Mouse (Mus musculus): Measurements from ENCODE around the gene Wdr17.
A peak's percentile ranks its signal among the peaks of the same experiment; 100 is the strongest.
"Not testable (repeated sequence)": the region's sequence is repeated elsewhere in the genome, so short reads cannot be mapped to it uniquely, and the experiment has no call there.

The Wdr17 gene

DNA sequence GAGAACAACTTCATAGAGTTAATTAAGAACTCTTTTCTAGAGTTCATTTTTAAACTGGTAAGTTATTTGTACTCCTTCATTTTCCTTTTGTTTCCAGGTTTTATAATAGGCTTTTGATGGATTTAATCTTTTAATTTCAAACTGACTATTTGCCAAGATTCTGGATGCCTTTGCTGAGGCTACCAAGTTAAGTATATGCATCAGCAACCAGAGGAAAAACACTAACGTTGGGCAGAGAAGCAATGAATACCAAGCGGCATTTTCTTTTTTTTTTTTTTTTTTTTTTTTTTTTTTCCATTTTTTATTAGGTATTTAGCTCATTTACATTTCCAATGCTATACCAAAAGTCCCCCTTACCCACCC, 94.3 kb downstream of the Wdr17 start:
- no peak for DNase-seq (ENCODE audit: extremely low spot score, low spot score)

DNA sequence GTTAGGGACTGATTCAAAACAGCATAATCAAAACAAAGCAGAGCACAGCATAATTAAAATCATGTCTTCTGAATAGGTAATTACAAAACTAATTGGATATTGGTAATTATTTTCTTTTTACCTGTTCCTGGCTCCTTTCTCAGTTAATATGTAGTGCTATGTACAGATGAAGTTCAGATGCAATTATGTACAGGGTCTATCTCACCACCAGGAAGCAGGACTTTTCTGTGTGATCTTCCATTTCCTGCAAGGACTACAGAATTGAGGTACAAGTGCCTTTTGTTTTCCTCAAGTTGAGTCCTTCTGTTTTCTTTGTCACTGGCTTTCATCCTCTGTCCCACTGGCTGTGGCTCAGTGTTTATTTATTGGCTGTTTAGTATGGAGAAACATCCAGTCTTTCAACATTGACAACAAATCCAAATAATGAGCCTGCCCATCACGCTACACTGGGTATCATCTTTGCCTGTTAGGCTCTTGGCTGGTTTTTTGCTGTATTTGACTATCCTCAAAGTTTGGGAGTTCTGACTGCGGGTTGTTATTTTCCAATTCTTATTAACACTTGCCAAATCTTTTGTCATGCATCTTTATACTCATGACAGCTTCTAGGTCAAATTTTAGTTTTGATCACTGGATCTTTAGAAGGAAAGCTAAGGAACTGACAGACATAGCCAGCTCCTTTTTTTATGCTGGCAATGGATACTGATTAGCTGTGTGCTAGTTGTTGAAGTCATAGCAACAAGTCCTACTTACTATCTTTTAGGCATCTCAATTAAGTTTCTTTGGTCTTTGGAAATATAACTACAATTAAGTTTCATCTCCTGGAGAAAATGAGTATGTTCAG, 94.9 kb downstream of the Wdr17 start:
- DNase-seq (ENCODE audit: extremely low spot score, low spot score) = no peak

DNA sequence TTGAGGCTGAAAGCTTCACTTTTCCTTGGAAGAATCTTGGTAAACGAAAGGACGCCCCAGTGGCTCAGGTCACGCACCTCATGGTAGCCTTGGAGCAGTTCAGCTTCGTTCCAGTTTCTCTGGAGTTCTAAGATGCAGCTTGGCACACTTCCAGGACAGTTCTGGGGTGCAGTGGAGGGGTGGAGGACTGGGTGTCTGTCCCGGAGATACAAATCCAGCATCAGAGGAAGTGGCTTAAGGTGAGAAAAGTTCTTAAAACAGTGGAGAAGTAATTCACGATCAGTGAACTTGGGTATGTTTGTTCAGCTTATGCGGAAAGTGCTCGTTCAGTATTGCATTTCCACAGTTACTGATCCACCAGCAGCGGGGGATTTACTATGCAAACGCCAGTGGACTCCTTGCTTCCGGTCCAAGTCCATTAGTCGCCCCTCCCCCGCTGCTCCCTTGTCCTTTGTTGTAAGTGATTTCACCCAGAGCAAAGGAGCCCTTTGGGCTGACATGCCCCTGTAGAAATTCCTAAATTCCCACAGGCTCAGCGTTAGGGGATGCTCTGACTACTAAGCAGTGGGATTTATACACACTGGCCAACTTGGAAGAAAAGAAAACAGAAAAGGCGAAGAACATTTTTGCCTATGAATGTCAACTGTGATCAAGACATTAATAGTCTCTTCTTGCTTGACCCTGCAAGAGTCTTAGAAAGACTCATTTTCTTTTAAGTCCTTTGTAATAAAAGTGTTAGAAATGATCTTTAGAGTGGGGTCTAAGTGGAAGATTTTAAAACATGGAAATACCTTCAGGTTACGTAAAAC, 106.6 kb downstream of the Wdr17 start:
- peak; percentile 70 for DNase-seq (ENCODE audit: extremely low spot score, low spot score)

DNA sequence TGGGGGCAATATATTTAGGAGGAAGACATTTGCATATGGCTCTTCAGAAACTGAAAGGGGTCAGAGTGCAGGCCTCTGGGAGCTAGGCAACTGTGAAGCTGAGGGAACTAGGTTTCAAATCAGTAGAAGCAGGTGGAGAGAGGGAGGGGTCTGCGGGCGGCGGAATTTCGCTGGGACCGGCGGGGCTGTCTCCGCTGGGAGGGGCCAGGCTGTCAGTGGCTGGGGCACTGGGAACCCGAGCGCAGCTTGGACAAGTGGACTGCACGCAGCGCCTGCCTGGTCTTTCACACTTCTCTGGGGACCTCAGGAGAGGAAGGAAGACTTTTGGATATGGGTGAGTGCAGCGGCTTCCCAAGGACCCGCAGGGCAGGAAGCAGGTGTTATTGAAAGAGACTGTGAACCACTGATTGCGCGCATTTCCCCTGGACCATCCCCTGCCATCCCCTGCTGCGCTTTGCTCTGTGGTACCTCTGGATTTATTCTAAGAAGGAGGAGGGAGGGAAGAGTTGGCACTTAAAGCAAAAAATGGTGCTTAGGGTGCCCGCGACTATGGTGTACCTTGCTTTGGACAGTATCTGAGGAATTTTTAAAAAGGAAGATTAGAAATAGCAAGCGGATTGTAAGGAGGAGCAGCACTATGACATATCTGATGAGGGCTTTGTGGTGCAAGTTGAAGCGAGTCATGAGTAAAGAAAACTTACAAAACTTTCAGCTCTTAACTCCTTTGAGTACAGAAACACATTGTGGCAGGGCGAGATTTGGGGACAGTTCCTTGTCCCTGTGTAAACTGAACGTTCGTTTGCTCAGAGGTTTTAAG, 107.5 kb downstream of the Wdr17 start:
- peak; percentile 56 for DNase-seq (ENCODE audit: extremely low spot score, low spot score)

DNA sequence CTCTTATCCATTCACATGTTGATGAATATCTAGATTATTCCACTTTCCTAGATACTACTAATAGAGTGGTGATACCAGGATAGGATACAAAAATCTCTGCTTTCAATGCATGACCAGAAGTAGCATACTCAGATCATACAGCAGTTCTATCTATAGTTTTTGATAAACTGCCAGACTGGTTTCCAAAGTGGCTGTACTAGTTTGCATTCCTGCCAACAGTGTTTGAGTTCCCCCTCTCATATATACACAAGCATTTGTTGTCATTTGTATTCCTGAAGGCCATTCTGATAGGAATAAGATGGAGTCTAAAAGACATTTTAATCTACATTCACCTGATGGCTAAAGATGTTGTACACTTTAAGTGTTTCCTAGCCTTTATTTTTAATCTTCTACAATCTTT, 110.0 kb downstream of the Wdr17 start:
- DNase-seq (ENCODE audit: extremely low spot score, low spot score) = no peak

DNA sequence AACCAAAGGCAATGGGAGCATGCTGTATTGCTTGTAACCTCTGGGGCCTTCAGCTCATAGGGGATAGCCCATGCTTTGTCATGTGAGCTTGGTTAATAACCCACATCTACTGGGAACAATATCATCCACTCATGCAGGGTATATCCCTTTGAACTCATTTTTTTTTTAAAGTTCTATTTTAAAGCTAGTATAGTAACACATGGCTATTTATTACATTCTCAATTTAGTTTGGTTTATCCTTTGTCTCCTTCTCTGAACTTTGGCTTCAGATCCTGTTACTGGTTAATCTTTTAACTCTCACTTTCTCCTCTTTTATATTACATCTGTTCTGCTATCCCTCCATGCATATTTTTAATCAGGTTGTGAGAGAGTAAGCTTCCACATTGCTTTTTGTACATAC, 110.7 kb downstream of the Wdr17 start:
- DNase-seq (ENCODE audit: extremely low spot score, low spot score) = no peak

DNA sequence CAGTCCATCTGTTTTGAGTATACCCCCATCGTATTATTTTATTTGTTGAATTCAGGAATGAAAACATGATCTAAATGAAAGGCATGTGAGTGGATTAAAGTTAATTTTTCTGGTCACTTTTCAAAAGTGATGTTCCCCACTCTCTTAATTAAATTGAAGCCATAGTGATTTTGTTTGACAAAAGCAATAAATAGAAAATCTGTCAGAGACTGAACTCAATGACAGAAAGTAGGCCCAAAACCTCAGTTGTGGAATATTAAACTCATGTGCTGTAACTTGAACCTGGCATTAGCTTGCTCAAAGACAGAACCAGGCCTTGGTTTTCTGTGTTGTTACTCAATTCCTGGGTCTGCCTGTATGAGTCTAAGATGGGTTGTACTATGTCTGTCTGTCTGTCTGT, 129.3 kb downstream of the Wdr17 start:
- DNase-seq (ENCODE audit: extremely low spot score, low spot score) = no peak

DNA sequence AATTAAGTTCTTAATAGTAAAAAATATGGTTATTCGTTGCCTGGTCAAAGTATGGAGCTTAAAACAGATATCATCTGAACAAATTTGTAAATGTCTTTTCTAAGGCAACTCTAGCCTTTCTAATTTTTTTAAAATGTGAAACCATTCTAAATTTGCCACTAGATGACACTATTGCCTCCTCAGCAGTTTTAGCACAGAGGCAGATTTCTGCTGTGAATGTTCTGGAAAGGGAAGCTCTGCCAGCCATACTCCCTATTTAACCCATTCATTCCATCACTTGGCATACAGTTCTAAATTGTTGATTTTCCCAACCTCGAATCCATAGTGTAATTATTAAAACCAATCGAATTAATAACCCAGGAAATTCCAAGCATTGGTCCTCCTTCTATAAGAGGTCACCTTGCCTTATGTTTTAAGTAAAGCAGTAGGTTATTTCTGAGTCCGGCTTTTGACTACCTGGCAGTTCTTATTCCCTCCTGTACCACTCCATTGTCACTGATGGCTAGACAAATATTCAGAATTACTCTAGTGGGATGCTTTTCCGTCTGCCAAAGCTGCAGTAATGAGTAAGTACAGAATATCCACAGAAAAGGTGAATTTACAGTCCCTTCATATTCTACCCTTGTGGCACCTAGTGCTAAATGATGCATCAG, 150.2 kb downstream of the Wdr17 start:
- no peak for DNase-seq (ENCODE audit: extremely low spot score, low spot score)

DNA sequence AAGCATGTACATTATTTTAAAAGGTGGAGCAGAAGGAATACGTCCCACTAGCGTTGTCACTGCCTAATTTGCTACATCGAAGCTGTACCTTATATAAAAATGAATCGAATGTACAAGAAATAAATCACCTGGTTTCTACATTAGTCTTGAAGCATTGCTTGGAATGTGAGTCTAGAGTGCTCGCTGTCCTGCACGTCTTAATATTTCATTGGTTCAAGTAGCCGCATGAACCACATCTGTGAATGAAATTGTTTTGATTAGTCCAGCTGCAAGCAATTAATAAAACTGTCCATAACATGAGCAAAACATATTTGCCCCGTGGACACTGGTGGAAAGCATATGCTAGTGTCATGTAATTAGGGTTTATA, 162.3 kb downstream of the Wdr17 start:
- DNase-seq (ENCODE audit: extremely low spot score, low spot score) = no peak

DNA sequence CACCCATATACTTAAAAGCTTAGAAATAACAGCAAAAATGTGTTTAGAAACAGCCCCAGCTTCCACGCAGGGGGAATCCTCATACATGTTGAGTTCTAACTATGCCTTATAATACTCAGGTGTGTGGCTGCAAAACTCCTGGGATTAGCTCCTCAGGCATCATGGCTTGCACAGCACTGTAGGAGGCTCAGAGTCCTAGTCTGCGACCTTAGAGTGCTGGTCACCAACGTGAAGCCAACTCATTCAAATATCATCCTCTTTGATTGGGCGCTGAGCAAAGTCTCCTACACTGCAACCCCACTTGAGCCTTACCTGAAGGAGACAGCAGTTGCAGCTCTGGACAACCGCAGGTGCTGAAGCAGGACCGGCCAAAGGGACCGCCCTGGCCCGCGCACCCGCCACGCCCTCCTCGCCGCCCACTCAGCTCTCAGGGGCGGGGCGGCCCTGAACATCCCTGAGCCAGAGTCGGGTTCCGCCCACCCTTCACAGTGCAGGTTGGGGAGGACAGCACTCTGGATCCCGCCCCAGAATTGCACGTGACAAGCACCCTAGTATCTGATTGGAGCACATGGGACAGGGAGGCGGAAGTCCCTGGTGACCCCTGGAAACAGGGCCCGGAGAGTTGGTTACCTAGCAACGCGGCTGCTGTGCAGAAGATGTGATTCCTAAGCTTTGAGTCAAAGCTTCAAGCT, 162.9 kb downstream of the Wdr17 start:
- peak; percentile 87 for DNase-seq (ENCODE audit: extremely low spot score, low spot score)

DNA sequence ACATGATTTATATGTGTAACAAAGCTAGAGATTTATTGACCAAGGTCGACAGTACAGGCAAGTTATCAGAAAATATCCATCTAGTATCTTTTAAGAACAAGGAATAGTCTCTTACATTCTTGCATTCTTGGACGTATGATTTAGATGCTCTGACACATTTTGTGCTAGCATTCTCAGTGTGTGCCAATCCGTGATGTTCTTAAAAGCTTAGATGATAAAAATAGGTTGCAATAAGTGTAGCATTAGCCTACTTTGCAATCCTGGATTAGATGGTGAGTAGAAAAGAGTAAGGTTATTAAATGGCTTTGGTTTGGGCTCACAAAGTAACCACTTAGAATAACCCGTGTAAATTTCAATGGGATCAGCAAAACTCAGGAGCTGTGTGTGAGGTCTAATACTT, 168.5 kb downstream of the Wdr17 start:
- no peak for DNase-seq (ENCODE audit: extremely low spot score, low spot score)

DNA sequence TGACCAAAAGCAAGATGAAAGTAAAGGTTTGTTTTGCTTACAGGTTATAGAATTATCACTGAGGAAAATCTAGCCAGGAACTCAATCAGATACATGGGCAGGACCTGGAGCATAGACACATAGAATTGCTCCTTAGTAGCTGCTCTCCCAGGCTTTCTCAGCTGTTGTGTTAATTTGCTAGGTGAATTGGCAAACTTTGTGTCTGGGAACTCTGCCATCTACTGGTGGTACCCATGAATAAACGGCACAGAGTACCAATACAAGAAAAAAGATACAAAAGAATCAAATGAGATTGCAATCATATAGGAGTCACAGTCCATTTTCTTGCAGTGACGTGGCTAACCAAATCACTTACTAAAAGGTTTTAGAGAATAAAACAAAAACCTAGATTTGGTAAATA, 181.2 kb downstream of the Wdr17 start:
- DNase-seq (ENCODE audit: extremely low spot score, low spot score) = no peak

DNA sequence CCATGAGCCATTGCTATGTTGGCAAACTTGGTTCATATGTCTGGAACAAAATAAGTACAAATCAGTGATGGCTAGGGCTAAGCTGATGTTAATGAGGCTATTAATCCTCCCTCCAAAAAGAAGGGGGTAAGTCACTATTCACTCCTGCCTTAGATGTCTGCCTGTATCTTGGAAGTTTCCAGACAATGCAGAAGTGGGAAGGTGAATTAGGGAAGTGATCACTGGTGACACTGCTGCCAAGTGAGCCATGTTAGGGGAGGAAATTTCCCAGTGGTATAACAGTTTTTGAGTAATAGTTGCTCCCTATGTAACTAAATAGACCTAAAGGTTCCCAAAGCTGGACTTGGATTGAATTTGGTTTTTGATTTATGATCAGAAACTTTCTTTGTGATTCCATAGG, 215.2 kb downstream of the Wdr17 start:
- DNase-seq (ENCODE audit: extremely low spot score, low spot score) = no peak

DNA sequence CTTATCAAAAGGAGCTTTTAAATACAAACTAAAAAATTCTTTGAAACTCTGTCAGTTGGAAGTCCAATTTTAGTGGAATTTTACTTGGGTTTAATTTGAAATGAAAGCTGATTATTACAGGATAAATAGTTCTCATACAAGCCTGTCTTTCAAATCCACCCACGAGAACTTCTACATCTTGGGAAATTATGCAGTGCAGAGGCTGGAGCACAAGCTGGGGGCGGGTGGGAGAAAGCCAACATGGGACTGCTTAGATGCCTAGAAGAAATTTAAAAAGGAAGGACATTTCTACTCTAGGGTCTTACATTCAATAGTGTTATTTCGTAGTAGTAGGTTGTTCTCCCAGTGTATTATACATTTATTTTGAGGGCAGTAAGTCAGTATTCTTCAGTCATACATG, 219.2 kb downstream of the Wdr17 start:
- DNase-seq (ENCODE audit: extremely low spot score, low spot score) = no peak

DNA sequence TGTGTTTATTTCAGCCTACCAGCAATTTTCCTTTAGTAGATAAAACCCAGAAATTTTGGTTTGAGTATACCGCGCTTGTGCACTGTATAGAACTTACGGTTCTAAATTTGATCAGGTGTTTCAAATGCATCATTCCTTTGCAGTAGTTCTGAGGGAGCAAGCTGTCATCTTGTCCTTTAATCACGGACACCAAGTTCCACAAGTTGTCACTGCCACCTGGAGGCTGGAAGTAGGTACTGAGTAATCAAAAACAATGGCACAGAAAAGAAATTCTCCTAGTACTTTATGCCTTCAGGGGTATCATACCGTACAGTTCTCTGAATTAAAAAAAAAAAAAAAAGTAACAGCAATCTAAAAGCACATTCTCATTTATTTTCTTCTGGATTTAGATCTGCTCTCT, 226.3 kb downstream of the Wdr17 start:
- DNase-seq (ENCODE audit: extremely low spot score, low spot score) = no peak

DNA sequence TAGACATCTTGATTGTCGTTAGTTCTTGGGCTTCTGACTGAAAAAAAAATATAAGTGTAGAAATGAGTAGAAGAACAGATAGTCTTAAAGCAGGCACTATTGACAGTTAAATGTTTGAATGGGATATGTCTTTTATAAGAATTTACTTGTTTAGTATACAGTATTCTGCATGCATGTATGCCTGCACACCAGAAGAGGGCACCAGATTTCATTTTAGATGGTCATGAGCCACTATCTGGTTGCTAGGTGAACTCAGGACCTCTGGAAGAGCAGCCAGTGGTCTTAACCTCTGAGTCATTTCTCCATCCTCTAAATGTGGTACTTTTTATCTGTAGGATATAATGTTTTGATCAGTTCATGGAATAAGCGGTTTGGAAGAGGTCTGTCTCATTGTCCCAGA, 227.3 kb downstream of the Wdr17 start:
- DNase-seq (ENCODE audit: extremely low spot score, low spot score) = no peak

DNA sequence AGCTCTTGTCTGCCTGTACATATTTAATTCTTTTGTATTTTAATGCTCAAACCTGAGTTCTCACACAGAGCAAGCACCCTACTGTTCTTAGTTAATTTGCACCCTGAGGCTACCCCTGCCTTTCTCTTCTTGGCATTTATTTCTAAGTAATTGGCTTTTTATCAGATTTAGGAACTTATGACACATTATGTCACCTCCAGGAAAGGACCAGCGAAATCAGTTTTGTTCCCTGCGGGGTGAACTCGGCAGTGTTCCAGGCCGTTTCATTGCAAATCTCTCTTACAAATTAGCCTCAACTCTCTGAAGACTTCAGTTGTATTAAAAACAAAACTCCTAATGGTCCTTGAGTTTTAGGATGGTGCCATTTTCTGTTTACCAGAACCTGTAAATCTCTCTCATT, 248.3 kb downstream of the Wdr17 start:
- no peak for DNase-seq (ENCODE audit: extremely low spot score, low spot score)

DNA sequence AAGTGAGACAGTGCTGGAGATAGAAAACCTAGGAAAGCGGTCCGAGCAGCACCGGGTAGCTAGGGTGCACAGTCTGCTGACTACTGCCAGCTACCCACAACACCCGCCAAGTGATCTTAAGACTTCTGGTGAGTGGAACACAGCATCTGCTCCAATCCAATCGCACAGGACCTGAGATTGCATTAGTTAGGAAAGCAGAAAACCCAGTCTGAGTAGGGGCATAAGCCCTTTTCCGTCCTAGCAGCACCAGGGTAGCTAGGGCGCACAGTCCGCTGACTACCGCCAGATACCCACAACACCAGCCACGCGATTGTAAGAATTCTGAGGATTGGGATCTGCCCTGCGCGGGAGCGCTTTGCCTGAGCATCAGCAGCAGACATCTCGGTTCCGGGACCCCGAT, 270.3 kb downstream of the Wdr17 start:
- not testable (repeated sequence) for DNase-seq (ENCODE audit: extremely low spot score, low spot score)

DNA sequence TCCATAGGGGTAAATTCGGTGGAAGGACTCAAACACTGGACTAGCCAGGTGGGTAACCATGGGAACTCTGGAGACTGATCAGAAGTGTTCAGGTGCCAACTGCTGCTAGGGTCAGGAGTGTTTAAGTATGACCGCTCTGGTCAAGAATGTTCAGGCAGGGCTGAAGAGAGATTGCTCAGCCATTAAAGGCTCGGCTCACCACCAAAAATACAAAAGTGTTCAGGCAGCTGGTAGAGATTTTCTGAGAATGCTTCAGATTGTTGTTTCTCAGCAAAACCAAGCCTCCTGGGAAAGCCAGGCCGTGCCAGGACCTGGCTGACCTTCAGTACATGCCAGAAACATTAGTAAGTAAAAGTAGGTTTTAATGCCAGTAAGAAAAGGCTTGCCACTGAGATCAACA, 276.7 kb downstream of the Wdr17 start:
- DNase-seq (ENCODE audit: extremely low spot score, low spot score) = no peak

DNA sequence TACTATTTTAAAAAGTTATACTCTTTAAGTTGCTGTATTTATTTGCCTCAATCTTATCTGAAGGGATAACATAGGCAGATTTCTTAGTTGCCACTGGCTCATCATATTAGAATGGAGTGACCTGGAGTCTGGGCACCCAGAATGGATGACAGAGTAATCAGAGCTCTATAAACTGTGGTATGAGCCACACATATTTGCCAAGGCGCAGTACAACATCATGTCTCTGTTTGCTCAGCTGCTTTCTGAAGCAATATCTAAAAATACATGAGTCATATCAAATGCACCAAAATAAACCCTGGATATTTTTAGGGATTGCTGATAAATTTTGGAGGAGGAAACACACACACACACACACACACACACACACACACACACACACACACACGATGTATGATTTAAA, 277.6 kb downstream of the Wdr17 start:
- DNase-seq (ENCODE audit: extremely low spot score, low spot score) = no peak

DNA sequence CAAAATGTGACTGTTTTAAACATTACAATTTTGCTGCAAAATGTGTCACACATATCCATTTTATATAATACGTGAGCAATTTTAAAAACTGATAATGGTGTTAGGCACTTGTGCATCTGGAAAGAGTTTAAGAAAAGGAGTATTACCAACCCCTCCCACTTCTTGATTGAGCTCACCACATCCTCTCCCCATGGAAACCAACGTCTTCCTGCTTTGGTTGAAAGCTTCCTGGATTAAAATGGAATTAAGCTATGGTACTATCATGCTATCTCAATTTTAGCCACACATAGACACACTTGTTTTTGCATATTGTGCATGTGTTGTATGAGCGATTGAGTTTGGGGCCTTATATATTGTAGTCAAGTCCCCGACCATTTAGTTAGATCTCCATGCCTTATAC, 283.5 kb downstream of the Wdr17 start:
- DNase-seq (ENCODE audit: extremely low spot score, low spot score) = no peak
